Mouse (Mus musculus): ENCODE measurements around the gene Shmt2. TPM values are rescaled to one million over a fixed set of nuclear protein-coding genes. Genes with fewer than 3 reads are reported as not detected.

The Shmt2 gene
- polyA plus RNA-seq, 1 experiment from 2014 or later: 52.4 TPM

DNA sequence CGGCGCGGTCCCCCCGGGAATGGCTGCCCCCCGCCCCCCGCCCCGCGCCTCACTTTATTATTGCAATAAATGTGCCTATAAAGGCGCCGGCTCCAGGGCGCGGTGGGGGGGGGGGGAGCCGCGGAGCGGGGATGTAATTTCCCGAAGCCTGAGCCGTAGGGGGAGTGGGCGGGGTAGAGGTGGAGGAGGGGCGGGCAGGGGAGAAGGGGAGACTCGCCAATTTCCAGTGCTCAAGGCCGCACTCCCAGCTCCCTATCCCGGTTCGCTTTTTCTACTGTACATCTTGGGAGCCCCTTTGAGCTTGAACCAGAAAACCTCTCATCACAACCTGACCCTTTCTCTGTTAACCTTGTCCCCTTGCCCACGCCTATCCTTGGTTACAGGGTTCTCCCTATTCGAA, 8.7 kb upstream of the Shmt2 start:
- Histone ChIP-seq H3K9ac (peak overlapping the region; percentile 86), H3K4me2 (peak overlapping the region; percentile 81), H3K4me3 (peak overlapping the region; percentile 69), H3K27me3 (peaks cover 91% of the 10 kb centered on the region), H3K27ac (replicated peaks) (peak overlapping the region; percentile 92), H3K9me3 (no peaks in the 10 kb centered on the region), H3K4me1 (replicated peaks) (peaks cover 100% of the 10 kb centered on the region), H3K36me3 (no peaks in the 10 kb centered on the region)
- ATAC-seq (ENCODE audit: low read depth): peak; percentile 15; the same call in 1 of the 2 replicates
- whole genome bisulfite sequencing: under 1% methylated on average over 21 of the region's 25 CpGs

DNA sequence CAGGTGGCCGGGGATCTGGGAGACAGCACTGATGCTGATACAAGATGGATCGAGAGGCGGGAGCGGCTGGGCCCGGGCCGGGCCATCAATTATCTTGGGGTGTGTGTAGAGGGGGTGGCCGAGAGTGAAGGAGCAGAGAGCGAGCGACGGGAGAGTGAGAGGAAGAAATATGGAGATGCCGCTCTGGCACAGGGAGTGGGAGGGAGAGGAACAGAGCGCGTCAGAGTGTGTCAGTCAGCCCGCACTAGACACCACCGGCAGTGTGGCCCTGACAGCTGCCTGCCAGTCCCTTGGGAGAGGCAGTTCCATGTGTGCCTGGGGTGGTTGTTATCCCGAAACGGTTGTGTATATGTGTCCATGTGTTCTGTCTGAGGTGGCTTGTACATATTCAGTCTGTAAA, 5.2 kb upstream of the Shmt2 start:
- 2% methylated on average over 17 of the region's 17 CpGs for WGBS

DNA sequence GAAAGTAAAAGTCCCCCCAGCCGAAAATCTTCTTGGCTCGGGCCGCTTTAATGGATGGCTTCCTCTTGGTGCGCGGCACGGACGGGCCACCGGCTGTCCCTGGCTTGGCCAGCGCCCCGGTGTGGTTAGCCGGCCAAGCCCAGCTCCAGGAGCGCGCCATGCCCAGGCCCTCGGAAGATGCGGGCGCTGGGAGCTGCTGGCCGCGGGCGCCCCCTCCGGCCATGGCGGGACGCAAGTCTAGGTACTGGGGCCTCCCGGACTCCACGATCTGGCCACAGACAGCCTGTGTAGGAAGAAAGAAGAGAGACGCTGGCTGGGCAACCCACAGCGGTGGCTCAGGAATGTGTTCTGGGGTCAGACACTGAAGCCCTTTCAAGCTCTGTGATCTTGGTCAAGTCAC, 4.4 kb upstream of the Shmt2 start:
- under 1% methylated on average over 26 of the region's 26 CpGs for WGBS
- H3K9me3 ChIP-seq: no peaks in the 10 kb centered on the region
- H3K4me1 ChIP-seq (replicated peaks): peaks cover 80% of the 10 kb centered on the region
- peak; percentile 3; the same call in 1 of the 2 replicates for ATAC-seq (ENCODE audit: low read depth)
- H3K36me3 ChIP-seq: no peaks in the 10 kb centered on the region
- H3K9ac ChIP-seq: peak overlapping the region; percentile 86
- H3K4me3 ChIP-seq: peak overlapping the region; percentile 69
- H3K4me2 ChIP-seq: peak overlapping the region; percentile 81
- peak overlapping the region; percentile 92 for H3K27ac ChIP-seq (replicated peaks)
- H3K27me3 ChIP-seq: peaks cover 73% of the 10 kb centered on the region

More for the DNA sequence above, 5.2 kb upstream of the Shmt2 start:
- H3K27me3 ChIP-seq: peaks cover 79% of the 10 kb centered on the region
- peak overlapping the region; percentile 69 for H3K4me3 ChIP-seq
- H3K36me3 ChIP-seq: no peaks in the 10 kb centered on the region
- peak overlapping the region; percentile 81 for H3K4me2 ChIP-seq
- H3K4me1 ChIP-seq (replicated peaks): peaks cover 83% of the 10 kb centered on the region
- peak overlapping the region; percentile 86 for H3K9ac ChIP-seq
- ATAC-seq (ENCODE audit: low read depth): peak; percentile 32
- no peaks in the 10 kb centered on the region for H3K9me3 ChIP-seq
- peak overlapping the region; percentile 92 for H3K27ac ChIP-seq (replicated peaks)

DNA sequence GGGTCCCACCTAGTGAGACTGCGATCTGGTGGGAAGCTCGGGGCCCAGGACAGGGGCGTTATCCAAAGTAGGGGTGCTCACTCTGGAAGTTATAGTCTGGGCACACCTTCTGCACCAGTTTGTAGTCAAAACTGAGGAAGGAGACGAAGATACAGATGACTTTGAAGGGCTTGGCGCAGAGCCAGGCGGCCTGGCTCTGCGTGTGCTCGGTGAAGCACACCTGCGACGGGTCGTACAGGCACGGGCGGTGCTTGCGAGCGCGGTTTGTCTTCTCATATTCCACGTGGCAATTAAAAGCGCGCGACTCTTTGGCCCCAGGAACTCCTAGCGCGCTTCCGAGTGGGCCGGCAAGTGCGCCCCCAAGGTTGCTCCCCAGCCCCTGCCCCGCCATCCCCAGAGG, 3.8 kb upstream of the Shmt2 start:
- peaks cover 80% of the 10 kb centered on the region for H3K4me1 ChIP-seq (replicated peaks)
- H3K9me3 ChIP-seq: no peaks in the 10 kb centered on the region
- H3K4me3 ChIP-seq: peak overlapping the region; percentile 69
- no peak for ATAC-seq (ENCODE audit: low read depth)
- H3K9ac ChIP-seq: peak overlapping the region; percentile 86
- H3K27ac ChIP-seq (replicated peaks): peak overlapping the region; percentile 92
- peaks cover 68% of the 10 kb centered on the region for H3K27me3 ChIP-seq
- no peaks in the 10 kb centered on the region for H3K36me3 ChIP-seq
- peak overlapping the region; percentile 81 for H3K4me2 ChIP-seq
- 3% methylated on average over 26 of the region's 26 CpGs for WGBS

DNA sequence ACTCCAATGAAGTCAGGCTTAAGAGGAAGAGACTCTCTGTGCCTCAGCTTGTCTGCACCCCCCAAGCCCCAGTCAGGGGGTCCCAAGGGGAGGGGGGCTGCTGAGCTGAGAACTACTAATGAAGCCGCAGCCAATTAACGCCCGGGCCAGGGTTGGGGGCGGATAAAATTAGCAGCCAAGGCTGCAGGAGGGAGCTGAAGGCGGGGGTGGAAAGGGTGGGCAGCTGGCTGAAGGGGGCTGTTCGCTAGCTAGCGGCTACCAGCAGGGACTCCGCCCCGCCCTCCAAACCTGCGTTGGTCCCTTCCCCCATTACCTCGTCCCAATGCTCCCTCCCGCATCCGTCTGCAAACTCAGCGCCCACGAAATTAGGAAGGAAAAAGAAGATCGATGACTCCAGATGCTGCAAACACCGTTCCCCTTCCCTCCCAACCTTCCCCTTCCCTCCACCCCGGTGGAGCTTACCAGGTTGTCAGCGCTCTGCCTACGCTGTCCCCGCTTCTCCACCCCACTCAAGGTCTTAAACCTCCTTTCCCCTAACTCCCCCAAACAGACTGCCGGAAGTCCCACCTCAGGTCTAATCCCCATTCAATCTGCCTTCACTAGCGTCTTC, 2.5 kb upstream of the Shmt2 start:
- Histone ChIP-seq H3K9me3 (no peaks in the 10 kb centered on the region), H3K27me3 (peaks cover 57% of the 10 kb centered on the region), H3K4me3 (no peak overlapping the region), H3K27ac (replicated peaks) (peak overlapping the region; percentile 92), H3K4me2 (peak overlapping the region; percentile 81), H3K9ac (peak overlapping the region; percentile 86), H3K36me3 (peaks cover 5% of the 10 kb centered on the region; the same call in 1 of the 2 replicates), H3K4me1 (replicated peaks) (peaks cover 76% of the 10 kb centered on the region)
- WGBS: 2% methylated on average over 23 of the region's 23 CpGs
- ATAC-seq (ENCODE audit: low read depth): no peak

DNA sequence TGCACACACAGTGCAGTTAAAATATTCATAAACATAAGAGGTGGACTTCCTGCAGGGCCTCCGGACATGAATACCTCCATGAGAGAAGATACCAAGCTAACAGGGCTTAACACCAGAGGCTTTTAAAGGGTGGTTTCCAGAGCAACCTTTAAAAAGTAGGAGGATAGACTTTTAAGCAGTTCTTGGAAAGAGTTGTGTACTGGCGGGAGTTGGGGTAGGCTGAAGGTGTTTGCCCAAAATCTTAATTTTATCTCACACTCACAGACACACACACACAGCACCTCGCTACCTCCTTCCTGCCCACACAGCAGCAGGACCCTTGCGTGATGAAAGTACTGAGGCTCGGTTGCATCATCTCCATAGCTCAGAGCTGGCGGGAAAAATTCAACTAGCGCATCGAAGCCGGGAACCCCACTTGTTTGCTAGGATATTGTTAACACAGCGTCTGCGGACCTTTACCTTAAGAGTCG, 598 bp downstream of the Shmt2 start:
- WGBS: 12% methylated on average over 12 of the region's 12 CpGs
- Histone ChIP-seq H3K27ac (replicated peaks) (no peak overlapping the region; the same call in 1 of the 2 replicates), H3K4me1 (replicated peaks) (peaks cover 61% of the 10 kb centered on the region), H3K27me3 (peaks cover 45% of the 10 kb centered on the region), H3K4me2 (peak overlapping the region; percentile 73), H3K36me3 (peaks cover 22% of the 10 kb centered on the region), H3K9ac (peak overlapping the region; percentile 67), H3K4me3 (peak overlapping the region; percentile 51), H3K9me3 (no peaks in the 10 kb centered on the region)
- ATAC-seq (ENCODE audit: low read depth): no peak

DNA sequence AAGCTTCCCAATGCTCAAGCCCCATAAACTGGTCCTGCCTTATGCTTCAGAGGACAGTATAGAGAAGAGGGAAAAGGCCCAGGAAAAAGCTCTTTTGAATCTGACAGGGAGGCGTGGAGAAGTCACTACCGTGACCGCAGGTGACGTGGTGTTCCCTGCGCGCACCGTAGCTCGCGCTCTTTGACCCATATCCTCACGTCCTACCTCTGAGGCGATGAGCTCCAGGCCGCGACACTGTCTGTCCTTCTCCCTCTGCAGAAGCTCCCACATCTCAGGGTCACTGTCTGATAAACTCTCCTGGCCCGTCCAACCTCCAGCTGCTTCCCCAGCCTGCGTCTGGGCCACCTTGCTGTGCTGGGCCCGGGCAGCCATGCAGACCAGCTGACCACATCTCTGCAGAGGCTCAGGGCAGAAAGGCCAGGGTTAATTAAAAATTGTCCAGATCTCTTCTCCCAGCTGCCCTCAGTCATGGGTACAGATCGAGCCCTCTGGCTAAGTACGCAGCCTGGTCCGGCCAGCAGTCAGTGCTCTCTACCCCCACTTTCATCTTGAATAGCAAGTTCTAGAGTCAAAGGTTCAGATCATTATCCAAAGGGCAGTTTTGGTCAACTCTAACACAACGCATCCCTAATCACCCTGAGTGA, 1.4 kb downstream of the Shmt2 start:
- peak overlapping the region; percentile 22; the same call in 1 of the 2 replicates for H3K9ac ChIP-seq
- H3K27me3 ChIP-seq: peaks cover 45% of the 10 kb centered on the region
- peaks cover 22% of the 10 kb centered on the region for H3K36me3 ChIP-seq
- no peak for ATAC-seq (ENCODE audit: low read depth)
- H3K9me3 ChIP-seq: no peaks in the 10 kb centered on the region
- H3K4me2 ChIP-seq: peak overlapping the region; percentile 73
- peaks cover 61% of the 10 kb centered on the region for H3K4me1 ChIP-seq (replicated peaks)
- H3K4me3 ChIP-seq: no peak overlapping the region
- H3K27ac ChIP-seq (replicated peaks): no peak overlapping the region
- 87% methylated on average over 20 of the region's 20 CpGs for WGBS

DNA sequence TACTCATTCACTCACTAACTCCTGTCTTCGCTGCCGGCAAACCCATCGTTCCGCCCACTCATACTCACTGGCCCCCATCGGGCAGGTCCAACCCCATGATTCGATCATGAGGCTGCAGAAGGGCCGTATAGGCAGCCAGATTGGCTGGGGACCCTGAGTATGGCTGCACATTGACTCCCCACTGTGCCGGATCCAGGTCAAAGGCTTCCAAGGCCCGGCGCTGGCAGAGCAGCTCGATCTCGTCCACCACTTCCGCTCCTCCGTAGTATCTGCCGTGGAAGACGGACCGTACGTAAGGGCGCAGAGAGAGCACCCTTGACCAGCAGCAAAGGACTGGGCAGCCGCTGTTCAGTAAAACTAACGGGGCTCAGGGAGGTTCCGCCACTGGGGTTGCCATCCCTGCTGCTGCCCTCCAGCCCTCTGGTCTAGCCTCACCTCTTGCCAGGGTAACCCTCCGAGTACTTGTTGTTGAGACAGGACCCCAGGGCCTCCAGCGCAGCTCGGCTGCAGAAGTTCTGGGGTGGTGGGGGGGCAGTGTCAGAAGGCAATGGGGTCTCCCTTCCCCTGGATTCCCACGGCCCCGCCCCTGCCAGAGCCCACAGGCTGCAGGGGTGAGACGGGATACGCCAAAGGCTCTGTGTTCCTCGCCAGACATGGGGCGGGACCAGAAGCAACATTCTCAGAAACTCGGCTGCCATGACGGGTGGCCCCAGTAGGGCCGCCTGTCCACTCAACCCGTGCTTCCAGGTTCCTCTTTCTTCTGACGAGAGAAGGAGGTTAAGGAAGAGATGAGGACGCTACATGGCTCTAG, 2.1 kb downstream of the Shmt2 start:
- WGBS: 92% methylated on average over 36 of the region's 37 CpGs

DNA sequence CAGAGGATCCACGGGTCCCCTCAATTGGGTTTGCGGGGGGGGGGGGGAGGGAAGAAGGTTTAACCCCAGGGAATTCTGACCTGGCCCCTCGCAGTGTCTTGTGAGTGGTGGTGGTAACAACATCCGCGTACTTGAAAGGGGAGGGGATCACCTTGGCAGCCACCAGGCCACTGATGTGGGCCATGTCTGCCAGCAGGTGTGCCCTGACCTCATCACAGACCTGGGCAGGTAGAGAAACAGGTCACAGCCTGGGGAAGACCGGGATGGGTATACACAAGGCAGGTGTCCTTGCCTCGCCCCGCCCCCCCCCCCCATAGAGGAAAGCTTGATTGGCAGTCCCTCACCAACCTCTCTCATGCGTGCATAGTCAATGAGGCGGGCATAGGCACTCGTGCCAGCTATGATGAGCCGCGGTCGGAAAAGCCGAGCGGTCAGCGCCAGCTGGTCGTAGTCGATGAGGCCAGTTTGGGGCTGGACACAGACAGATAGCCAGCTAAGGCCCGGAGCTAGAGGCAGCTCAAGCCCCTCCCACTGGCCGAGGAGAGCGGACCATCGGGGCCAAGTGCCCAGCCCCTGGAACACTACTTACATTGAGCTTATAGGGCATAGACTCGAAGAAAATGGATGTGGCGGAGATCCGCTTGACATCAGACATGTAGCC, 3.1 kb downstream of the Shmt2 start:
- Histone ChIP-seq H3K27ac (replicated peaks) (no peak overlapping the region), H3K9ac (no peak overlapping the region), H3K4me1 (replicated peaks) (peaks cover 60% of the 10 kb centered on the region), H3K4me3 (no peak overlapping the region), H3K9me3 (no peaks in the 10 kb centered on the region), H3K36me3 (peaks cover 22% of the 10 kb centered on the region), H3K4me2 (no peak overlapping the region), H3K27me3 (peaks cover 47% of the 10 kb centered on the region)
- ATAC-seq (ENCODE audit: low read depth): no peak
- 89% methylated on average over 25 of the region's 26 CpGs for WGBS

More for the DNA sequence above, 2.1 kb downstream of the Shmt2 start:
- Histone ChIP-seq H3K9me3 (no peaks in the 10 kb centered on the region), H3K36me3 (peaks cover 22% of the 10 kb centered on the region), H3K4me1 (replicated peaks) (peaks cover 61% of the 10 kb centered on the region), H3K27me3 (peaks cover 45% of the 10 kb centered on the region), H3K4me2 (peak overlapping the region; percentile 73; the same call in 1 of the 2 replicates), H3K27ac (replicated peaks) (no peak overlapping the region), H3K4me3 (no peak overlapping the region), H3K9ac (peak overlapping the region; percentile 22; the same call in 1 of the 2 replicates)
- ATAC-seq (ENCODE audit: low read depth): no peak

DNA sequence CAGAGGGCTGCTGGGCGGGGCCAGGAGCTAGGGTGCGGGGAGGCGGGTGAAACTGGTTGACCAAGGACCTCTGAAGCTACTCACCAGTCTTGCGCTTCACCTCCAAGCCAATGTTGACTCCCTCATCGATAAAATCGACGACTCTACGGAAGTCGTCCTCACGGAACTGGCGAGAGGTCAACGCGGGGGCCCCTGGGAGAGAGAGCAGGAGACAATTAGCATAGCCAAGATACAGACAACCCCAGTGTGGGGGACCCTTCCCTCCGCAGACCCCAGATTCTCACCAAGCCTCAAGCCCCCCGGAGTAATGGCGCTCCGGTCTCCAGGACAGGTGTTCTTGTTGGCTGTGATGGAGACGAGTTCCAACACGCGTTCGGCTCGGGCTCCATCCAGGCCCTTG, 4.3 kb downstream of the Shmt2 start:
- Histone ChIP-seq H3K4me3 (no peak overlapping the region), H3K27ac (replicated peaks) (no peak overlapping the region), H3K36me3 (peaks cover 22% of the 10 kb centered on the region), H3K4me2 (no peak overlapping the region), H3K27me3 (peaks cover 46% of the 10 kb centered on the region), H3K4me1 (replicated peaks) (peaks cover 72% of the 10 kb centered on the region), H3K9ac (no peak overlapping the region), H3K9me3 (no peaks in the 10 kb centered on the region)
- ATAC-seq (ENCODE audit: low read depth): no peak
- WGBS: 94% methylated on average over 22 of the region's 22 CpGs

DNA sequence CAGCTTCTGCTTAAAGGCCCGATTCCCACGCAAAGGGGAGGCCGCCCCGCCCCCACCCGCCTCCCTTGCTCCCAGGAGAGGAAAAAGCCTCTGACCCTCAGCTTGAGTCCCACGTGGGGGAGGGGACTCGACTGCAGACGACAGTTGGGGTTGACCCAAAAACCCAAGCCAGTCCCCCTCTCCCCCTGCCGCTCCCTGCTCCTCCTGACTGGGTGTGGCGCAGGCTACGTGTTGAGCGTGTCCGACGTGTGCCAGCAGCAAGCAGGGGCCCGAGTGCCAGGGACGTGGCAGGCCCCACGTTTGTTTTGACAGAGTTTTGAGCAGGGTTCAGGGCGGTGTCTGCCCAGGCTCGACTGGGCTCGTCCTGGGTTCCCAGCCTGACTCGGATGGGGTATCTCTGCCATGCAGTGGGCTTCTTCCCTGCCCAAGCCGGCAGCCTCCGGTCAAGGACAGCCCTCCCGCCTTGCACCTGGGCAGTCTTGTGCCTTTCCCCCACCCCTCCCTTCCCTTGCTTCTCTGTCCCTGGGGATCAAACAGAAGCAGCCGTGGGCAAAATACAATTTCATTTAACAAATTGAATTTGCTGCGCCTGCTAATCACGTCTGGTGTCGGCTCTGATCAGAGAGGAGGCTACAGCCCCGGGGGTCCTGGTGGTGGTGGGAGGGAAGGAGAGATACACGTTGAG, 5.5 kb downstream of the Shmt2 start:
- Histone ChIP-seq H3K4me1 (replicated peaks) (peaks cover 79% of the 10 kb centered on the region), H3K9ac (0 out of 2 replicates have a peak overlapping the region, but pooled peaks have one; percentile 31), H3K4me2 (peak overlapping the region; percentile 39), H3K27me3 (peaks cover 46% of the 10 kb centered on the region), H3K36me3 (peaks cover 22% of the 10 kb centered on the region), H3K4me3 (0 out of 2 replicates have a peak overlapping the region, but pooled peaks have one; percentile 3), H3K27ac (replicated peaks) (peak overlapping the region; percentile 42; the same call in 1 of the 2 replicates), H3K9me3 (no peaks in the 10 kb centered on the region)
- no peak for ATAC-seq (ENCODE audit: low read depth)
- WGBS: 2% methylated on average over 29 of the region's 30 CpGs

Data from neural tube, embryonic 13.5 days (tissue).